Mouse (Mus musculus): ENCODE measurements at regions not wholly inside any gene's neighbourhood (a gene's known extent, or its start where the extent isn't known, plus 50 kb on each side); places are given as distances from the start of the nearest gene placed in this dataset.

GRCm38 (mm10) chr9:13905086-13905669 is 77.7 kb downstream of the Fam76b start:
- no peak overlapping the region for H3K27ac ChIP-seq (replicated peaks)
- no peaks in the 10 kb centered on the region for H3K4me1 ChIP-seq
- ATAC-seq (ENCODE audit: insufficient number of reproducible peaks, low FRiP score, low TSS enrichment, low read depth) = no peak
- no peaks in the 10 kb centered on the region for H3K9me3 ChIP-seq (replicated peaks)
- H3K4me3 ChIP-seq (replicated peaks) = no peak overlapping the region
- H3K9ac ChIP-seq = no peak overlapping the region
- no peaks in the 10 kb centered on the region for H3K27me3 ChIP-seq
- no peak overlapping the region for H3K4me2 ChIP-seq (replicated peaks)
- WGBS = 64% methylated on average over 14 of the region's 14 CpGs
- H3K36me3 ChIP-seq = no peaks in the 10 kb centered on the region

- no peak overlapping the region for H3K27ac ChIP-seq (replicated peaks)
- no peak overlapping the region for H3K9ac ChIP-seq
- no peaks in the 10 kb centered on the region for H3K4me1 ChIP-seq
- 84% methylated on average over 6 of the region's 6 CpGs for WGBS
- no peak overlapping the region for H3K4me2 ChIP-seq (replicated peaks)
- H3K27me3 ChIP-seq = no peaks in the 10 kb centered on the region
- H3K36me3 ChIP-seq = no peaks in the 10 kb centered on the region
- no peak overlapping the region for H3K4me3 ChIP-seq (replicated peaks)
- H3K9me3 ChIP-seq (replicated peaks) = no peaks in the 10 kb centered on the region
- ATAC-seq (ENCODE audit: insufficient number of reproducible peaks, low FRiP score, low TSS enrichment, low read depth) = no peak
Measured at GRCm38 (mm10) chr9:13906736-13907135, 79.2 kb downstream of the Fam76b start.

- H3K4me2 ChIP-seq (replicated peaks) = no peak overlapping the region
- H3K4me1 ChIP-seq = no peaks in the 10 kb centered on the region
- WGBS = 74% methylated on average over 3 of the region's 3 CpGs
- no peaks in the 10 kb centered on the region for H3K27me3 ChIP-seq
- H3K9me3 ChIP-seq (replicated peaks) = no peaks in the 10 kb centered on the region
- no peaks in the 10 kb centered on the region for H3K36me3 ChIP-seq
- H3K4me3 ChIP-seq (replicated peaks) = no peak overlapping the region
- no peak overlapping the region for H3K9ac ChIP-seq
- H3K27ac ChIP-seq (replicated peaks) = no peak overlapping the region
- no peak for ATAC-seq (ENCODE audit: insufficient number of reproducible peaks, low FRiP score, low TSS enrichment, low read depth)
Measured at GRCm38 (mm10) chr9:13909604-13910003, 82.1 kb downstream of the Fam76b start.

GRCm38 (mm10) chr9:13910091-13910490 is 82.6 kb downstream of the Fam76b start:
- Histone ChIP-seq H3K9me3 (replicated peaks) (no peaks in the 10 kb centered on the region), H3K36me3 (no peaks in the 10 kb centered on the region), H3K4me1 (no peaks in the 10 kb centered on the region), H3K27me3 (no peaks in the 10 kb centered on the region), H3K27ac (replicated peaks) (no peak overlapping the region), H3K4me3 (replicated peaks) (no peak overlapping the region), H3K4me2 (replicated peaks) (no peak overlapping the region), H3K9ac (no peak overlapping the region)
- no peak for ATAC-seq (ENCODE audit: insufficient number of reproducible peaks, low FRiP score, low TSS enrichment, low read depth)
- WGBS = 77% methylated on average over 2 of the region's 2 CpGs

DNA sequence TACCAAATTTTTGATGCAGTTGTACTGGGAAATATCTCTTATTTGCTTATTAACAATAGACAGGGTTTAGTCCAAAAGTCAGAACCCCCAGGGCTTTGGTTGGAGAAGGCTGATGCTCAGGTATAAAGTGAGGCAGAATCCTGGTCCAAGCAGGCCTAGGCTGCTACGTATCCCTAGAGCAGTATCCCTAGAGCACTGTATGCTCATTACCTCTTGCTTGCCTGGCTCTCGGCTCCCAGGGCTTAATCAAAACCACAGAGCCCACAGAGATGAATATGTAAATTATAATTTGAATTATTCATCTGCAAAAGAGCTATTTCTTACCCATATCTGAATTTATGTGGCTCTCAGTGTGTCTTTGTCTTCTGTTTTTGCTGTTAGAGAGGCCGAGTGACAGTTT is 85.9 kb downstream of the Fam76b start:
- Histone ChIP-seq H3K27ac (replicated peaks) (no peak overlapping the region), H3K4me1 (no peaks in the 10 kb centered on the region), H3K4me3 (replicated peaks) (no peak overlapping the region), H3K27me3 (no peaks in the 10 kb centered on the region), H3K36me3 (no peaks in the 10 kb centered on the region), H3K4me2 (replicated peaks) (no peak overlapping the region), H3K9ac (no peak overlapping the region), H3K9me3 (replicated peaks) (no peaks in the 10 kb centered on the region)
- no peak for ATAC-seq (ENCODE audit: insufficient number of reproducible peaks, low FRiP score, low TSS enrichment, low read depth)
- 50% methylated on average over 3 of the region's 3 CpGs for WGBS

DNA sequence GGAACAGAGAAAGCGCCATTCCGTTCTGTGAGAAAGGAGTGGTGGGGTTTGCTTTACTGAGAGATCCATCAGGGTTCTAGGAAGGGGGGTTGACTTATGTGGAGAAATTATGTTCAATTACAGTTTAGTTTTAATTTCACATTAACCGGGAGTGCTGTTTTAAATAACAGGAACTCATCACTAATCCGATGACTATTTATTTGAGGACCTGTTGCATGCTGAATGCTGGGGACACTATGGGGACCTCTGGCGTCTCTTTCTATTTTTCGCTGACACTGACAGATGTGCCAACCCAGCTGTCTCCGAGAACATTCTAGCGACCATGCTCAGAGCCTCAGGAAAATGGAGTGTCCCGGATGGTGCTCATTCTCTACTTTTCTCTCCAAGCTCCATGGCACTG is 86.6 kb downstream of the Fam76b start:
- Histone ChIP-seq H3K36me3 (no peaks in the 10 kb centered on the region), H3K4me1 (0 out of 2 replicates have a peak, but pooled peaks cover under 1% of the 10 kb centered on the region), H3K27me3 (no peaks in the 10 kb centered on the region), H3K9me3 (replicated peaks) (no peaks in the 10 kb centered on the region), H3K4me2 (replicated peaks) (no peak overlapping the region), H3K27ac (replicated peaks) (no peak overlapping the region), H3K4me3 (replicated peaks) (no peak overlapping the region), H3K9ac (no peak overlapping the region)
- WGBS = 77% methylated on average over 9 of the region's 9 CpGs
- ATAC-seq (ENCODE audit: insufficient number of reproducible peaks, low FRiP score, low TSS enrichment, low read depth) = no peak

GRCm38 (mm10) chr9:13914847-13915246 is 87.3 kb downstream of the Fam76b start:
- Histone ChIP-seq H3K27me3 (no peaks in the 10 kb centered on the region), H3K4me1 (peaks cover 7% of the 10 kb centered on the region), H3K9me3 (replicated peaks) (no peaks in the 10 kb centered on the region), H3K36me3 (no peaks in the 10 kb centered on the region), H3K4me3 (replicated peaks) (no peak overlapping the region), H3K9ac (no peak overlapping the region), H3K27ac (replicated peaks) (no peak overlapping the region), H3K4me2 (replicated peaks) (no peak overlapping the region)
- WGBS = 64% methylated on average over 3 of the region's 3 CpGs
- no peak for ATAC-seq (ENCODE audit: insufficient number of reproducible peaks, low FRiP score, low TSS enrichment, low read depth)

DNA sequence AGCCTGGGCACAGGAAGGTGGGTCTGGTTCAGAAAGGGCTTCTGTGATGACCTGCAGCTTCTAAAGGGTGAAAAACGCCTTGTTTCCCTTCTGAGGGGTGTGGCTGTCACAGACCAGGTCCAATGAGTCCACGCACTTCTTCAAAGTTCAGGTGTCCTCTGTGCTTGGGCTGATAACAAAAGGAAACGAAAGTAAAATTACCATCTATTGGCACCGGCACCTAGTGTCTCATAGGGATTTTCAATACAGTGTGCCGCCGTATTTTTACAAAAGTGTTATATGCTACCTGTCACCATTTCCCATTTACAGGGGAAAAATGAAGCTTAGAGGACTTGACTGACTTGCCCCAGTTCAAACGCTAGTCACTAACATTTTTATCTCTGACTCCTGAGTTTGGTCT is 89.3 kb downstream of the Fam76b start:
- no peaks in the 10 kb centered on the region for H3K36me3 ChIP-seq
- 86% methylated on average over 7 of the region's 7 CpGs for WGBS
- no peaks in the 10 kb centered on the region for H3K27me3 ChIP-seq
- no peak overlapping the region for H3K4me2 ChIP-seq (replicated peaks)
- no peak for ATAC-seq (ENCODE audit: insufficient number of reproducible peaks, low FRiP score, low TSS enrichment, low read depth)
- H3K27ac ChIP-seq (replicated peaks) = no peak overlapping the region
- no peak overlapping the region for H3K9ac ChIP-seq
- H3K9me3 ChIP-seq (replicated peaks) = no peaks in the 10 kb centered on the region
- H3K4me3 ChIP-seq (replicated peaks) = no peak overlapping the region
- peaks cover 11% of the 10 kb centered on the region for H3K4me1 ChIP-seq

DNA sequence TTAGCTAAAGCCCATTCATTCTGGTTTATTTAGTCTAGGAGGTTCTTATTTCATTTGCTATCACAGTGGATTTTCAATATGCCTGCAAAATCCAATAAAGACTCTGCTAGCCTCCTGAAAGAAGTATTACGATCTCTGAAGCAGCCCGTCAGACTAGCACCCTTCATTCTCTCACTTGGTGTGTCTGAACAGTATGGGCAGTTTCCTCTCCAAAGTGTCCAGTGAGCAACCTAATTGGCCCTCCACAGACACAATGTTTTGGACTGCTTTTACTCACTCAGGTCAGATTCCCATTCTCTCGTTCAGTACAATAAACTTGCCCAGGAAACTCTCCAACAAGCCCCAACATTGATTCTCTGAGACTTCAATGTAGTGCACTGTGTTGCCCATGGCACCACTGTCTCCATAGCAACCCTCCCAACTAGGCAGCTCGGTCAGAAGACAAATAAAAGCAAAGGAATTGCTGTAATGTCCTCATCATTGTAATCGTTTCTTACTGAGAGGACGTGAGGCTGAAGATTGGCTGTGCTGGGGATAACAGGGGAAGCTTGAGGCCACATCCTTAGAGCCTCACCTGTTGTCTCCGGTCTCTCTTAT is 91.2 kb downstream of the Fam76b start:
- Histone ChIP-seq H3K27me3 (no peaks in the 10 kb centered on the region), H3K36me3 (no peaks in the 10 kb centered on the region), H3K27ac (replicated peaks) (no peak overlapping the region), H3K4me3 (replicated peaks) (no peak overlapping the region), H3K4me2 (replicated peaks) (no peak overlapping the region), H3K4me1 (peaks cover 11% of the 10 kb centered on the region), H3K9ac (no peak overlapping the region), H3K9me3 (replicated peaks) (0 out of 2 replicates have a peak, but pooled peaks cover 3% of the 10 kb centered on the region)
- ATAC-seq (ENCODE audit: insufficient number of reproducible peaks, low FRiP score, low TSS enrichment, low read depth) = no peak
- 60% methylated on average over 7 of the region's 7 CpGs for WGBS

DNA sequence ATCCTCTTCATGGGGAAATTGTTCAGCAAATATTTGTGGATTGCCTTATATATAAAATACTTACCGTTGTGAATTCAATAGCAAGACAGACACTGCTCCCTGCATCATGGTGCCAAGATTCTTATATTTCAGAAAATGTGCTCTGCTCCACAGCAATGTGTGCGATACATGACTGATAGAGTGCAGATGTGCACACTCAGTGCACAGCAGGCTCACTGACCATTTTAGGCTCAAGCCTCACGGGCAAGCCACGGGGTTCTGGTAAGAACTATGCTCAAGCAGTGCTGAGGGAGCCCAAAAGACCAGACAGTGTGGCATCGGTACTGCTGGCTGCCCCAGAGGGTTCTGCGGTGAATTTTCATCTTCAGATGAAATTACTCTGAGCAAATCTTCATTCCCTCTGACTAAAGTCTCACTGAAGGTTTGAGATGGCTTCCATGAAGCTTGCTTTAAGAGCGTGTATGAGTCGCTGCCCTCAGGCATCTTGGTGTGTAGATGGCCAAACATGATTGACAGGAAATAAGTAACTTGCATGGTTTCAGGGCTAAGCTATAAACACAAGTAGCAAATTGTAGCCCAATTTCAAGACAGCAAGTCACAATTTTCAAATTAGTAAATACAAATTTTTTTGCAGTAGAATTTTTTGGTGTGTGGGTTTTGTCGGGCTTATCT is 92.4 kb downstream of the Fam76b start:
- Histone ChIP-seq H3K27me3 (no peaks in the 10 kb centered on the region), H3K9me3 (replicated peaks) (0 out of 2 replicates have a peak, but pooled peaks cover 3% of the 10 kb centered on the region), H3K4me3 (replicated peaks) (no peak overlapping the region), H3K4me2 (replicated peaks) (no peak overlapping the region), H3K27ac (replicated peaks) (0 out of 2 replicates have a peak overlapping the region, but pooled peaks have one; percentile 28), H3K4me1 (peaks cover 11% of the 10 kb centered on the region), H3K36me3 (no peaks in the 10 kb centered on the region), H3K9ac (no peak overlapping the region)
- 42% methylated on average over 9 of the region's 9 CpGs for WGBS
- no peak for ATAC-seq (ENCODE audit: insufficient number of reproducible peaks, low FRiP score, low TSS enrichment, low read depth)

DNA sequence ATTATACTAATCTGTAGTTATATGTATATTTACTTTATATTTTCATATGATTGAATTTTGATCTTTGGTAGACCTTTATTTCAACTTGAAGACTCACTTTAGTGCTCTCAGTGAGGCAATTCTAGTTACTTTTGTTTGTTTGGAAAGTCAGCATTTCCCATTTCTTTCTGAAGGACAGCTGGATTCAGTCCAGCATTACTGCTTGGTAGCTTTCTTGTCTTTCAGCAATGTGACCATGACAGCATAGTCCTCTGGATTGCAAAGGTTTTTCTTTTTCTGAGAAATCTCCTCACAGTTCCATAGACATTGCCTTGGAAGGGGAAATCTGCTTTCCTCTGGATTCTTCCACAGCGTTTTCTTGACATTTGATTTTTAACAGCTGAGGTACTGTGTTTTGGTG is 93.1 kb downstream of the Fam76b start:
- peaks cover 11% of the 10 kb centered on the region for H3K4me1 ChIP-seq
- 72% methylated on average over 1 of the region's 1 CpGs for WGBS

More for the DNA sequence above, 93.1 kb downstream of the Fam76b start:
- Histone ChIP-seq H3K27ac (replicated peaks) (no peak overlapping the region), H3K4me3 (replicated peaks) (no peak overlapping the region), H3K9ac (no peak overlapping the region), H3K27me3 (no peaks in the 10 kb centered on the region), H3K36me3 (no peaks in the 10 kb centered on the region), H3K4me2 (replicated peaks) (no peak overlapping the region), H3K9me3 (replicated peaks) (0 out of 2 replicates have a peak, but pooled peaks cover 3% of the 10 kb centered on the region)
- no peak for ATAC-seq (ENCODE audit: insufficient number of reproducible peaks, low FRiP score, low TSS enrichment, low read depth)
